Mouse (Mus musculus) MEL (cell line): ENCODE measurements at regions not wholly inside any gene's neighbourhood (a gene's known extent, or its start where the extent isn't known, plus 50 kb on each side); places are given as distances from the start of the nearest gene placed in this dataset.

Source experiments
- DNase-seq: peaks from one replicate; pipeline ENCODE4 v3.0.0; 2011; ENCODE audit warnings: low read depth, low spot score
- H3K27ac ChIP-seq: 2 replicates; pipeline ENCODE4 v1.5.1; 2012; ENCODE audit warnings: low read depth, mild to moderate bottlenecking, control low read depth, low read length, moderate library complexity; ENCODE audit not compliant: control insufficient read depth
- H3K27me3 ChIP-seq, 2 experiments: fragments of 150-350 bp in 1 of 2; sonication (generic) in 1 of 2; 2 replicates each; pipeline ENCODE4 v1.6.1; 2012; ENCODE audit warnings: low read length in 2 of 2, mild to moderate bottlenecking in 2 of 2, improper control_type of control experiment in 1 of 2, moderate library complexity in 1 of 2; ENCODE audit not compliant: insufficient read depth in 2 of 2, control insufficient read depth in 1 of 2
- H3K36me3 ChIP-seq, 2 experiments: 2 replicates each; pipeline ENCODE4 v1.6.1; 2012 to 2014; ENCODE audit warnings: low read length in 2 of 2, improper control_type of control experiment in 1 of 2, inconsistent platforms in 1 of 2, mild to moderate bottlenecking in 1 of 2; ENCODE audit not compliant: insufficient read depth in 2 of 2, control insufficient read depth in 1 of 2
- H3K4me1 ChIP-seq, 2 experiments: fragments of 150-350 bp in 1 of 2; sonication (generic) in 1 of 2; 2 replicates each; pipeline ENCODE4 v1.6.1; 2012; ENCODE audit warnings: low read length in 2 of 2, improper control_type of control experiment in 1 of 2, mild to moderate bottlenecking in 1 of 2; ENCODE audit not compliant: insufficient read depth in 2 of 2, control insufficient read depth in 1 of 2
- H3K4me3 ChIP-seq, 2 experiments: fragments of 150-350 bp in 1 of 2; sonication (generic) in 1 of 2; 2 replicates each; pipeline ENCODE4 v1.5.1; 2012; ENCODE audit warnings: low read depth in 2 of 2, low read length in 2 of 2, mild to moderate bottlenecking in 2 of 2, moderate library complexity in 2 of 2, control low read depth in 1 of 2, improper control_type of control experiment in 1 of 2; ENCODE audit not compliant: control insufficient read depth in 1 of 2, insufficient read depth in 1 of 2
- H3K79me2 ChIP-seq: 2 replicates; pipeline ENCODE4 v1.6.1; 2012; ENCODE audit warnings: mild to moderate bottlenecking, low read length, moderate library complexity; ENCODE audit not compliant: control insufficient read depth, poor library complexity, insufficient read depth
- H3K9ac ChIP-seq: 2 replicates; pipeline ENCODE4 v1.6.1; 2012; ENCODE audit warnings: low read depth, mild to moderate bottlenecking, control low read depth, low read length, moderate library complexity; ENCODE audit not compliant: control insufficient read depth, poor library complexity, severe bottlenecking
- H3K9me3 ChIP-seq: fragments of 150-350 bp; sonication (generic); replicated peaks from 2 replicates; pipeline ENCODE4 v1.6.1; 2012; ENCODE audit warnings: mild to moderate bottlenecking, low read length, improper control_type of control experiment, moderate library complexity; ENCODE audit not compliant: insufficient read depth
- CTCF ChIP-seq, 3 experiments: IDR thresholded peaks in 2 of 3; conservative IDR thresholded peaks in 1 of 3; 2 replicates each; pipeline ENCODE4 v1.5.1; 2011 to 2012; ENCODE audit warnings: low read length in 3 of 3, low read depth in 2 of 3, mild to moderate bottlenecking in 2 of 3, improper control_type of control experiment in 1 of 3, inconsistent platforms in 1 of 3, mixed read lengths in 1 of 3, moderate library complexity in 1 of 3; ENCODE audit not compliant: control insufficient read depth in 1 of 3, insufficient read depth in 1 of 3, poor library complexity in 1 of 3, severe bottlenecking in 1 of 3
- E2F4 ChIP-seq: IDR thresholded peaks from 2 replicates; pipeline ENCODE4 v1.6.1; 2011; ENCODE audit warnings: low read depth, low read length, improper control_type of control experiment, borderline replicate concordance
- GABPA ChIP-seq: IDR thresholded peaks from 2 replicates; pipeline ENCODE4 v1.6.1; 2012; ENCODE audit warnings: low read depth, mild to moderate bottlenecking, inconsistent platforms, low read length, improper control_type of control experiment, moderate library complexity
- MAFK ChIP-seq: IDR thresholded peaks from 2 replicates; pipeline ENCODE4 v1.6.1; 2011; ENCODE audit warnings: low read depth, mild to moderate bottlenecking, low read length, improper control_type of control experiment, borderline replicate concordance
- MAX ChIP-seq: IDR thresholded peaks from 2 replicates; pipeline ENCODE4 v1.6.1; 2011; ENCODE audit warnings: low read length, improper control_type of control experiment
- NELFE ChIP-seq: IDR thresholded peaks from 2 replicates; pipeline ENCODE4 v1.6.1; 2011; ENCODE audit warnings: low read depth, low read length, improper control_type of control experiment
- POLR2AphosphoS5 ChIP-seq: IDR thresholded peaks from 2 replicates; pipeline ENCODE4 v1.6.1; 2012; ENCODE audit warnings: low read depth, borderline replicate concordance, mild to moderate bottlenecking, inconsistent platforms, low read length, moderate library complexity, mixed read lengths
- RCOR1 ChIP-seq: IDR thresholded peaks from 2 replicates; pipeline ENCODE4 v1.6.1; 2012; ENCODE audit warnings: low read depth, mild to moderate bottlenecking, inconsistent platforms, low read length, improper control_type of control experiment
- TBP ChIP-seq: IDR thresholded peaks from 2 replicates; pipeline ENCODE4 v1.8.0; 2011; ENCODE audit warnings: low read depth, low read length, improper control_type of control experiment
- UBTF ChIP-seq: IDR thresholded peaks from 2 replicates; pipeline ENCODE4 v1.6.1; 2012; ENCODE audit warnings: low read depth, mild to moderate bottlenecking, inconsistent platforms, low read length, improper control_type of control experiment, moderate library complexity, borderline replicate concordance; ENCODE audit not compliant: insufficient read depth
- ZC3H11A ChIP-seq: IDR thresholded peaks from 2 replicates; pipeline ENCODE4 v1.6.1; 2012; ENCODE audit warnings: low read depth, mild to moderate bottlenecking, inconsistent platforms, low read length, improper control_type of control experiment

- no peak for TF ChIP-seq TBP
- no peak for TF ChIP-seq CTCF (IDR thresholded peaks at IDR 0.05 in 2 of 3, conservative IDR thresholded peaks at IDR 0.05 in 1 of 3; ENCODE audit: control insufficient read depth in 1 of 3, insufficient read depth in 1 of 3, low read depth in 2 of 3, low read length in 3 of 3, poor library complexity in 1 of 3, severe bottlenecking in 1 of 3)
- no peak for TF ChIP-seq GABPA
- no peak for TF ChIP-seq MAFK
- TF ChIP-seq E2F4 = no peak
These were observed 119.4 kb downstream of the Kif26a start (continued) for GRCm38 (mm10) chr12:112265289-112265969.

- DNase-seq = no peak
- H3K4me1 ChIP-seq = no peaks in the 10 kb centered on the region
- no peak overlapping the region for H3K27ac ChIP-seq
- H3K27me3 ChIP-seq = no peaks in the 10 kb centered on the region; a peak in 1 of 4 replicates
- H3K9ac ChIP-seq = no peak overlapping the region
- H3K4me3 ChIP-seq = no peak overlapping the region
- no peaks in the 10 kb centered on the region for H3K79me2 ChIP-seq
- no peaks in the 10 kb centered on the region for H3K36me3 ChIP-seq
- peaks cover 6% of the 10 kb centered on the region; the same call in 1 of the 2 replicates for H3K9me3 ChIP-seq
- TF ChIP-seq MAX = no peak
- no peak for TF ChIP-seq ZC3H11A
- TF ChIP-seq NELFE = no peak
- no peak for TF ChIP-seq POLR2AphosphoS5
- no peak for TF ChIP-seq CTCF (IDR thresholded peaks at IDR 0.05 in 2 of 3, conservative IDR thresholded peaks at IDR 0.05 in 1 of 3; ENCODE audit: control insufficient read depth in 1 of 3, insufficient read depth in 1 of 3, low read depth in 2 of 3, low read length in 3 of 3, poor library complexity in 1 of 3, severe bottlenecking in 1 of 3)
- no peak for TF ChIP-seq GABPA
- no peak for TF ChIP-seq TBP
- no peak for TF ChIP-seq UBTF
These were observed 128.0 kb downstream of the Kif26a start for GRCm38 (mm10) chr12:112274026-112274425.

GRCm38 (mm10) chr12:112274756-112275155 is 128.7 kb downstream of the Kif26a start:
- Histone ChIP-seq H3K36me3 (no peaks in the 10 kb centered on the region), H3K4me3 (no peak overlapping the region), H3K9me3 (peaks cover 6% of the 10 kb centered on the region; the same call in 1 of the 2 replicates), H3K4me1 (no peaks in the 10 kb centered on the region), H3K27ac (no peak overlapping the region), H3K9ac (no peak overlapping the region), H3K27me3 (no peaks in the 10 kb centered on the region; a peak in 1 of 4 replicates), H3K79me2 (no peaks in the 10 kb centered on the region)
- DNase-seq = no peak
- TF ChIP-seq RCOR1 = no peak
